Mouse (Mus musculus) embryo, embryonic 11 days (tissue): ENCODE measurements at regions not wholly inside any gene's neighbourhood (a gene's known extent, or its start where the extent isn't known, plus 50 kb on each side); places are given as distances from the start of the nearest gene placed in this dataset.

Experiments used
- DNase-seq: peaks from one replicate; pipeline ENCODE4 v3.0.0-alpha.2; 2015

DNA sequence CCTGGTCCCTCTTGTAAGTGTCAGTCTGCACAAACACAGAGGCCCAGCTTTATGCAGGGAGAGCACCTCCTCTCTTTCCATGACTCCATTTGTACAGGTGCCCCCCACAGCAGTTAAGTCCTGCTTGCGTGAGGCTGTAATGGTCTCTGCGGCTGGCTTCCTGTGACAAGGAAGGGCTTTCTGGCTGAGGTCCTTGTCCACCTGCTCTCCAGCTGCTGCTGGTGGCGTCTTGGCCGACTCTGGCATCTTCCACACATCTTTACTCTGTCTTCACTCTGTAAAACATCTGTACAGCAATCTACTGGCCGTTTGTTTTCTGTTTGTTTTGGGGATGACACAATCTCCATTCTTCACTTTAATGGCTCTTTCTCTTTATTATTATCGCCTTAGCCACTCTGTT, 60.8 kb downstream of the Rpusd4 start:
- no peak for DNase-seq

DNA sequence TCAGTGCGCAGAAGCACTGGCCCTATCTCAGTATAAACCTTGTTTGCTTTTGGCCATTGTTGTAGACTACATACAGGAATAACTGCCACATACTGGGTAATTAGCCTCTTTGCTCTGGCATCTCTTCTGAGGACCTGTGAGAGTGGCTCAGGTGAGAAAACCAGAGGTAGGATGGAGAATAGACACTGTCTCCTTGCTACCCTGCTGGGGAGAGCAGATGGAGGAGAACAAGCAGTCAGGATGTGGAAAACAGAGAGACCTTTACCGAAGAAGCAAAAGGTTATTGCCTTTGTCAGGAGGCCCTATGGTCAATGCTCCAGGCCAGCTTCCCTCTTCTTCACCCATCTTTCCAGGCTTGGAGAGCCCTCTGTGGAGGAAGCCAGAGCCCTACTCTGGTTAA, 62.7 kb downstream of the Rpusd4 start:
- DNase-seq, result no peak

DNA sequence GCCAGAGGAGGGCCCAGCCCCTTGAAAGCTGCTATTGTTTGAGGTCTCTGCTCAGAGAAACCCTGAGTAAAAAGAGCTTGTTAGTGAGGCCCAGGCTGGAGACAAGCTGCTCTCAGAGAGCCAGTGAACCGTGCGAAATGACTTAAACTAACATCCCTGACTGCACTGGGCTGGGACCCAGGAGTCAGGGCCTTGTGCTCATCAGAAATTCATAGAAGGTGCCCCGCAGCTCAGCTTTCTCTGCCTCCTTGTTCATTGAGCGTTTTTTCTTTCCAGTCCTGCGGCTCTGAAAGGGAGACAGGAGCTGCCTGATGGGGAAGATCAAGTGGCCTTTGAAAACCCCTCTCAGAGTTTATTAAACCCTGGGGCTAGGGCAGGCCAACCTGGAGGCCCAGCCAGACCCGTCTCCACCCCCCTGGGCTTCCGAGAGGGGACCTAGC, 63.6 kb downstream of the Rpusd4 start:
- peak; percentile 91 for DNase-seq

DNA sequence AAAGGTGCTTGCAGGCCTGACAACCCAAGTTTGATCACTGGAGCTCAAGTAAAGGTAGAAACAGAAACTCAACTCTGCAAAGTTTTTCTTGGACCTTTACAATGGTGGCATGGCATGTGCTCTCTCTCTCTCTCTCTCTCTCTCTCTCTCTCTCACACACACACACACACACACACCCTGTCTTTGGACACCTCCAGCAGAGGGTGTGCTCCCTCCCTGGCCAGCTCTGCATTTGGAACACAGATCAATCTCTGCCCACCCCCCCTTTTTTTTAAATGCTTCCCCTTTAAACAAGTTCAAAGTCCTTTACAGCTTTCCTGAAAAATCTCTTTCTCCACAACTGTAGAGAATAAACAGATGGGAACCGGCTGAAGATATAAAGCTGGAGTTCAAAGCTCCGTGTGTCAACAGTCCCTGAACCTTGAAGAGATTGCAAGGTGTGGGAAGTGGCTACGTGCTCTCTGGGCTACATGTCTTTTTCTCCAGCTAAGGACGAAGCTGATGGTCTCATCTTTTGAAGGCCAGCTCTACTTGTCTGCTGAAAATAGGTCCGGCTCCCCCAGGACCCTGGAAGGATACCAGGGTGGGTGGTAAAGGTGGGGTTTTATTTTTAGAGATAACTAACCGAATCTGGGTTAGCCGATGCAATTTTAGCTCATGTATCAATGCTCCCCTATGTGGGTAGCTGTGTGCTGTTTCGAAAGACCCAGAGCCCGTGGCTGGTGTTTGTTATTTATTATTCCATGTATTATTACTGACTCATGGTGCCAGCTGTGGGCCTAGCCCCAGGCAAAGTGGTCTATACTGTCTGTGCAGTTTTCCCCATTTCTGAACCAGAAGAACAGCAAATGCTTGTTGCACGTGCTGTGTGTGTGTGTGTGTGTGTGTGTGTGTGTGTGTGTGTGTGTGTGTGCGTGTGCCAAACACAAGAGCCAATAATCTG, 65.3 kb downstream of the Rpusd4 start:
- DNase-seq, result no peak

DNA sequence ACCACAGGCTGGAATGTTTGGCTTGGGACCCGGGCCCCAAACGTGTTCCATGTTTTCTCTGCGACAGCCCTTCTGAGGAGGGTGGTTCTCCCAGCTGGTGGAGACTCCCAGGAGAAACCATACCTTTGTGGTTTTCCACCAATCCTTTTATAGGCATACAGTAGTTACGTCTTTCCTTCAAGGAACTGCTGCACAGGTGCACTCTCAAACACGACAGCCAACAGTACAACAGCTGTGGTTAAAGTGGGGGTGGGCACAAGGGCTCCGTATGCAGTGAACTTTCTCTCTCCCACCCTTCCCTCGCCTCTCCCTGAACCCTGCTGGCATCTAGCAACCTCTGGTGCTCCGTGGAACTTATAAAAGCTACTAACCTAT, 66.0 kb downstream of the Rpusd4 start:
- DNase-seq, result no peak

DNA sequence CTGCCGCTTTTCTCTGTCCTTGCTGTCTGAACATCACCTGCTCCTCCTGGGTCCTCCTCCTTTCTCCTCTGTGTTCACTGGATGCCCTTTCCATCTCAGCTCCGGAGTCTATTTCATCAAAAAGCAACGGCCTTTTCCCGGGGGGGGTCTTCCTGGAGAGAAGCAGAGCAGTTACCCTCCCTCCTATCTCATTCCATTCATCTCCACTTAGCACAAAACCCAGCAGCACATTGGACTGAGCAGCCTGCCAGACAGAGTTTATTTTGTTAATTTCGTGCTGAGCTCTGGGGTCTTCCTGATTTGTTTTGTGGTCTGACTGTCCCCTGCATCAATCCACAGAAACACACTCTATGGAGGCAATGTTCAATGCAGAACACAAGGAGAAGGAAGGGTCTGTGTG, 66.9 kb downstream of the Rpusd4 start:
- no peak for DNase-seq

DNA sequence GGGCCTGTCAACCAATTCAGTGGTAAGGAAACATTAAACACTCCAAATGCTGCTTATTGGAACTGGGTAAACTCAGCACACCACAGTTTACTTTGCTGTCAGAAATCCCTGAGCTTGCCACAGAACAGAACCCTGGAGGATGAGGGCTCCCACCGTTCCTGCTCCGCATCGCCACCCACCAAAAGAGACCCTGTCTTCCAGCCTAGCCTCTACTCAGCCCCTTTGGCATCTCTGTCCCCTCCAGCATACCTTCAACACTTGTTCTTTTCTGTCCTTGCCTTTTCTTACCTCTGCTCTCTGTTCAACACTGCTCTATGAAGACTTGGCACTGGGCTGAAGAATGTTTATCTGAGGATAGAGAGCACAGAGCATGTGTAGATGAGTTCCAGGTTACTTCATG, 67.5 kb downstream of the Rpusd4 start:
- no peak for DNase-seq

DNA sequence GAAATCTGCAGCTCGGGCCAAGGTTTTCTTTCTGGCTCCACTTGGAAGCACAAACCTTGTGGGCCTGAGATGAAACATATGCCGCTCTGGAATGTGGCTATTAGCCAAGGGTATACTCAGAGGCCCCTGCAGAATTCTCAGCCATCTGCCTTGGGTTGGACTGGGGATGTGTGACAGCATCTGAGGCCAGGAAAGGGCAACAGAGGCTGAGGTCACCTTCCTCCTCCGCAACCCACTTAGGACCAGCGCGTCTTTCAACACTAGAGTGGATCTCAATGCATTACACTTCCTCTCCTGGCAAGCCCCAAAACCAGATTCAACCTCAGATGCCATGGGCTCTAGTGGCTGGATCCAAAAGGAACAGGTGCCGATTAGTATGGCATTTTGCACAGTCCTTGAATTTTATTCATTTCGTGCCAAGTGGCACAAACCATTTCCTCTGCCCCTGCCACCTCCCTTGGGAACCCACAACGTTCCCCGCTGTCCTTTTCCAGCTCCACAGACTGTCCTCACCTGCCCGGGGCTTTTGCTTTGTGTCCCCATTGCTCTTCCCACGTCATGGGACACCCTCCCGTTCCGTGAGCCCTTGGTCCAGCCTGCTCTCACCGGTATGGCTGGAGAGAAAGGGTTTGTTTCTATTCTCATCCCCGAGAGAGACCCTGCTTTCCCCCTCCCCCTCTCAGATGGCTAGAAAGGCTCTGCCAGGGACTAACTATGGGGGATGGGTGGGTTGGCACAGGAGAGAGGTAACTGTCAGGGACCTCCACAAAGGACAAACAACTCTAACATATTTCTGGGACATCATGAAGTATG, 68.4 kb downstream of the Rpusd4 start:
- DNase-seq, result peak; percentile 62

DNA sequence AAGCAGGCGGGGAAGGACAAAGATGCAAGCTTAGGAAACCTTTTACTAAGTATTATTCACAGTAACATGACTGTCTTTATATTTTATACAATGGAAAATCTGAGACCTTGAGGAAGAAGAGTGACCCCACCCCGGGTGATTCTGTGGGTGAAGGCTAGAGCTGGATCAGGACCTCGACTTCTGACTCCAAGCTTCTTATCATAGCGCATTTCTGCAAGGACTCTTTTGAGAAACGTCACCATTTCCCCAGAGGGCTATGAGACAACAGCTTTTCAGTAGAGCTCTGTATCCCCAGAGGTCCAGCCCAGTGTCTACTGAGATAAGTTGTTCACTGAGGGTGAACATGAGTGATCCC, 69.0 kb downstream of the Rpusd4 start:
- DNase-seq, result no peak

DNA sequence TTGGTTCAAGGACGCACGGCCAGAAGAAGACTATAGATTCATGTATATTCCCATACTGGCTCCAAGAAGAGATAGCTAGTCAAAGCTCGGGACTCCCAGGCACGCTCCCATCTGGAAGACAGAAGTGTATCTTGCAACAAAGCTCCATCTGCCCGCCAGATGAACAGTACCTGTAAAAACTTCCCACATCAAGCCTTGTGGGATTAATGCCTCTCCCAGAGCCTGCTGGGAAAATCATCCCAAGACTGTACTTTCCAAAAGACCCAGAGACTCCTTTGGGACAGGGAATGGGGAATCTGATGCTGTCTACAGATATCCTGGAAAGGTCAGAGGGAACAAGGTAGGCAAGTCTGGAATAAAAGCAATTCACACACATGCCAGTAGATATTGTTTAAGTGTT, 71.2 kb downstream of the Rpusd4 start:
- DNase-seq, result no peak

DNA sequence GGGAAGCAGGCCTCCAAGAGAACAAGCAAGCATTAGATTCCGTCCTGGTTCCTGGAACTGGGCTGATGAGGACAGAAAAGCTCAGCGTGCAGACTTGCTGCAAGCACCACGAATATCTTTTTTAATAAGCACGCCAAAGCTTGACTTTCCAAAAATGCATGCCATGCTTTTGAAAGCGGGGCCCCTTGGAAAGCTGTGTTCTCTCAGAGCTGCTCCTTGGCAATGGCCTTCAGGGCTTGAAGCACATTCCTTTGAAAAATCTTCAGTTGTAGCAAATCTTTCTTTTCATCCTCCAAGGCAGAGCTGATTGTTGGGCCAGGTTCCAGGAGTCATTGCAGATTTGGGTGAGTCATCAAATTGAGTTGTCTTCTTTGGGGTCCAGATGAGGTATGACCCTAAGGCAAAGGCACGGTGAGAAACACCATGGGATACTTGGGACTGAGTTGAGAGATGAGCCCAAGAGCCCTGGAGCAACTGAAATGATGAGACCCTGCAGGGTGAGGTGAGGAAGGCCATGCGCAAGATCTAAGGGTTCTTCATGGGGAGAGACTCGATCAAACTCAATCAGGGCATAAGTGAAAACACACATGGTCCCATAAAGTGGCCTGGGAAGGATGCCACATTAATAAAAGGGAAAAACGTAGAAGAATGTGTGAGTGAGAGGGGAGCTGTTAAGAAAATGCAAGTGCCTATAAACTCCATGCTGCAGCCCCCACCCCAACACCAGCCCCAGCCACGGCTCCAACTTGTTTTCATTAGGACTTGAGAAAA, 72.0 kb downstream of the Rpusd4 start:
- DNase-seq, result no peak

DNA sequence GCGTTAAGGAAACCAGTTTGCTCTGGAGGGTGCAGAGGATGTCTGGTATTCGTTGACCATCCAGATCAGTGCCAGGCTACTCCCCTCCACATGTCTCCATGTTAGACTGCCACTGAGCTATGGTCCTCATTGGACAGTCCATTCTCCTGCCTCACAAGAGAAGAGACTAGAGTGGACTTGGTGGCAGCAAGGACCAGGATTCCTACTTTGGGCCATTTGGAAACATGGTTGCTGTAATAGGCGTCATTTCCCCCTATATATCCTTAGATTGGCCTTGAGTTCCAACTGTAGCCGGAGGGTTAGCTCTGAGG, 72.6 kb downstream of the Rpusd4 start:
- no peak for DNase-seq

DNA sequence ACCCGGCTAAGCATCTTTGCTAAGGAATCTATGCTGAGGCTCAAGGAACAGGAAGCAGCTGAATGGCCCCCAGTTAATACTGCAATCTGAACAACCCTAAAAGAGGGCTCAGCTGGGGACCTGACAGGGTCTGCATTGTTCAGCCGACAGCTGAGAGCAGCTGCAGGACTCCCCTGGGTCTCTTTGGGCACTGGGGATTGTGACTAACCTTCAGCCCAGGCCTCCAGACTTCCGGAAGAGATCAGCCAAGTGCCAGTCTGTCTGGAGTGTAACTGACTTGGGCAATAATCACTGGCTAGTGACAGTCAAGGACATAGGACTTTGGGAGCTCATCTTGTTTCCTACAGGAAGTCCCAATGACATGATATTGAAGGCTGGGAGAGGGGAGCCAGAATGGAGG, 73.1 kb downstream of the Rpusd4 start:
- no peak for DNase-seq

DNA sequence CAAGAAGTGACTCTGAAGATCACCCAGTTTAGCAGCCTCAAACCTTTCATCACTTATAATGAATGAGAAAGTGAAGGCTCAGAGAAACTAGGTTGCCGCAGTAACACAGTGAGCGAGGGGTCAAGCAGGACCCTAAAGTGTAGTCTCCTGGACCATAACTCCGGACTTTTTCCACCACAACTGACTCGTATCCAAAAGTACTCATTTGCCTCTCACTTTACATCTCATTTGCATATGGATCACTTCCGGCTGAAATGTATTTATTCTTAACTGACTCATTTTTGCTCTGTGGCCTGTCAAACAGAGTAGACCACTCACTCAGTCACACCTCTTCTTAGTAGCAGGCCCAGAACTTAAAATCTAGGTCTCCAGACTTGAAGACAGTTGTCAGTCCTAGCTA, 73.7 kb downstream of the Rpusd4 start:
- DNase-seq, result no peak

DNA sequence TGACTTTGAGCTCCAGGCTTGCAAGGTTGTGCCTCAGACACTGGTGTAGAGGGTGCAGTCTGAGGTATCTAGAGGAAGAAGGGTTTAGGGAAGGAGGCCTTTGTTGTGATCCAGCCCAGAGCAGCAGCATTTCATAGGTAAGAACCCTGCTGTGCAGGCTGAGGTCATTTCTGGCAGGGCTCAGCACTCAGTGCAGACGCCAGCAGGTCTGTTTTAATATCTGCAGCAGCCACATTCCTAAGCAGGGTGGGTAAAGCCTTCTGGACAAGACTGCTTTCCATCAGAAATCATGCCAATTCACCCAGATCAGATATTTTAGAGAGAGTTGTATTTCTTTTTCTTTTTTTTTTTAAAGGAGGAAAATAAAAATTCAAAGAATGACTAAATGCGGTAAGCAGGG, 74.8 kb downstream of the Rpusd4 start:
- no peak for DNase-seq

DNA sequence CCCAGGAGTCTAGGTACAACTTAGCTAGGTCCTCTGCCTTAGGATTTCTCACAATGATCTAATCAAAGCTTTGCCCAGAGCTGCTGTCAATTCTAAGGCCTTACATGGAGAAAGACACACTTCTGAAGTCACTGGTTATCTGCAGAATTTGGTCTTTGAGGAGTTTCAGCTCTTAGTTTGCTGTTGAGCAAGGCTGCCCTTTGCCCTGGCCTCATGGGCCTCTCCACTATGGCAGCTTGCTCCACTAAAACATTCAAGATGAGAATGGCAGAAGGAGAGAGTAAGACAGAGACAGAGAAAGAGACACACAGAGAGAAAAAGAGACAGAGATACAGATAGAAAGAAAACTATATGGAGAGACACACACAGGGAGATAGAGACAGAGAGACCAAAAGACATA, 75.7 kb downstream of the Rpusd4 start:
- DNase-seq, result no peak

DNA sequence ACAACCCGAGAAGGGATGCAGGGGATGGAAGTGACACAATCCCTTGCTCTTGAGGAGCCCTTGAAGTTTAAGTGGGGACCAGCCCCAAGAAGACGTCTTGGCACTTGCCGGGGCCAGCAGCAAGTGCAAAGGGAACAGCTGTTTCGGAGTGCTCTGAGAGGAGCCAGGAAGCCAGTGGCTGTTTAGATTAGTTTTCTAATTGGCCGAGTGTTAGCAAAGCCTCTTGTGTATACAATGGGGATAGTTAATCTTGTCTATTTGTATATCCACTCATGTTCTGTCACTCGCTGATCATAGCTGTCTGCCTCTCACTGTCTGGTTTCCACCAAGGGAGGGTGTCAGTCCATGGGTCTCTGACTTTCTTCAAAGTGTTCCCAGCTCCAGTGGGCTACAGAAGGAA, 76.6 kb upstream of the Cdon start:
- DNase-seq, result no peak

DNA sequence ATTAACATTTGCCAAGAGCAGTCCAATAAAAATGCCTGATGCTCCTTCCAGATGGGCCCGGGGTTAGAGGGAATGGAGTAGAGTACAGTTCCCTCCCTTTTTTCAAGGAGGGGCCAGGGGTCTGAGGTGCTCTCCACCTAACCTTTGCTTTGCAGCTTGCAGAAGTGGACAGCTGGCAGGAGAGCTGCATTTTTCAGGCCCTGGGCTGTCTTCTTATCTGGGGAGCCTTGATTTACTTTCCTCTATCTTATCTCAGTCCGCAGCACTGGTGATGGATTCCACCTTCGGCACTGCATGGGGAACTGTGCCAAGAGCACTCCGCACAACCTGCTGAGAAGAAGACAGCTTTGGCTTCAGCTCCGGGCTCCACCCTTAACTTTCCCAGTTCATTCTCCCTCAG, 74.5 kb upstream of the Cdon start:
- no peak for DNase-seq

DNA sequence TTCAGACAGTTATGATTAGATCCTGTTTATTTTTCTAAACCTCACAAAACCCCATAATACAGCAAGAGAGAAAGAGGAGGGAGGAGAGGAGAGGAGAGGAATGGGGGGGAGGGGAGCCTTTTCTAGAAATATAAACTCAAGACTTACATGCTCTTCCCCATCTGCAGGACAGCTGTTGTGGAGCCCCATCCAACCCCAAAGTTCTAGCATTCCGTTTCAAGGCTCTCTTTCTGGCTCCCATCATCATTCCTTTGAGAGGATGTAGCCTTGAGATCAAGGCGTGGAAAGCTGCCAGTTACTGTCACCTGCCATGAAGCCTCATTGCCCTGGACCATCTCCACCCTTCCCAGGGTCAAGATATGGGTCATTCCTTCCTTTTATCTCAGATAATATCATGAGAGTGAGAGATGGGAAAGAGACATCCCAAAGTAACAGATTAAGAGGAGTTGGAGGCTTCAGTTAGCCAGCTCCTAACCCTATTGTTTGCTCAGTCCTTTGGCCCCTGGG, 70.8 kb upstream of the Cdon start:
- no peak for DNase-seq

DNA sequence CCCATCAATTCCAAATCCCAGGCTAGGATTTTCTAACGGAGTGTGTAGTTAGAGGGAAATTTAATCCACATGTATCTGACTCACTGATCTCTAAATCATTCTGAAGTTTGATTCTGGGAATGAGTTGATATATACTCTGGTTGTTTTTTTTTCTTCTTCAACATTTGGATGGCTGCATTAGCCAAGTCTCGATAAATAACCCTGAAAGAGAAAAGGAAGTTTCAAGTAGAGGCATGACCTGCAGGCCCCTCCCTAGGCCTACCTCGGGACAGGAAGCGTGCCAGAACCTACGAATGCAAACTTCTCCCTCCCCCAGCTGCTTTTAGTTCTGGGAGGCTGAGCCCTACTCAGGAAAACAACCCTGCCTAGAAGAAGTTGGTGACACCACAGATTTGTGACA, 69.4 kb upstream of the Cdon start:
- DNase-seq, result no peak

DNA sequence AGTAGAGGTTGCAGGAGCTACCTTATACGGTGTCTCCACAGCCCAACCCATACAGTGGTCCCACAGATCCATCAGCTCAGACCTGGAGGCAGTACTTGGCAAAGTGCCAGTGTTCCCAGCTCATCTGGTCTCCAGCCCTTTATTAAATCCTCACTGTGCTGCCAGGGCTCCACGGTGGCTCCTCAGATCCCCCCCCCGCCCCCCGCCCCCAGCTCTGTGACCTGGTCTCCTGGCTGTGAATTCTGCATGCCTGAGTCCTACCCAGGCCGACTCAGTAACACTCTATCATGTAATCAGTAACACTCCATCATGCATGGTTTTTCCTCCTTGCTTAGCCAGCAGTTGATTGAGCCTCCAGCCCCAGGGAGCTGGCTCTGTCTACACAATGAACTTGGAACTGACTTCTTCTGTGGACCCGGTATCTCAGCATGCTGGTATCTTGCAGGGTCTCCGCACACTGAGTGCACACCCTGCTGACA, 66.2 kb upstream of the Cdon start:
- DNase-seq, result no peak

DNA sequence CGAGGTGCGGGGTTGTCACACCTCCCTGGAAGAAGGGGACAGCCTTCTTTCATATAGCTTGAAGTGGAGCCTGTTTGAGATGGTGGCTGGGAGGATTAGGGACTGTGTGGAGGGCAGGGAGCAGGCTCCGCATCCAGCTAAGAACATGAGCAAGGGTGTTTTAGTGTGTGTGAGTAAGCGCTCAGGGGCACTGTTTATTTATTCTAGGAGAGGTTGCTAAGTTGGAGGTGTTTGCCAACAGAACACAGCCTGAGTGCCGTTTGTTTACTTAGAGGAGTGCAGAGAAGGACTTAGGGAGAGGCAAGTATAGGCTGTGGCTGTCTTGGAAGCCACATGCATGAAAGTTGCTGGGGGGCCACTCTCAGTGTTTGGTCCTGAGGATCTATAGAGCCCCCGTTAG, 61.2 kb upstream of the Cdon start:
- DNase-seq, result no peak
